Mouse (Mus musculus) mesoderm, embryonic 11.5 days (tissue): ENCODE results near the gene Idh1.
A peak's percentile ranks its signal among the peaks of the same experiment; 100 is the strongest.

Experiments
- DNase-seq: peaks from one replicate; pipeline ENCODE4 v3.0.0-alpha.2; 2012; ENCODE audit warnings: low read depth, low spot score

Gene Idh1

DNA sequence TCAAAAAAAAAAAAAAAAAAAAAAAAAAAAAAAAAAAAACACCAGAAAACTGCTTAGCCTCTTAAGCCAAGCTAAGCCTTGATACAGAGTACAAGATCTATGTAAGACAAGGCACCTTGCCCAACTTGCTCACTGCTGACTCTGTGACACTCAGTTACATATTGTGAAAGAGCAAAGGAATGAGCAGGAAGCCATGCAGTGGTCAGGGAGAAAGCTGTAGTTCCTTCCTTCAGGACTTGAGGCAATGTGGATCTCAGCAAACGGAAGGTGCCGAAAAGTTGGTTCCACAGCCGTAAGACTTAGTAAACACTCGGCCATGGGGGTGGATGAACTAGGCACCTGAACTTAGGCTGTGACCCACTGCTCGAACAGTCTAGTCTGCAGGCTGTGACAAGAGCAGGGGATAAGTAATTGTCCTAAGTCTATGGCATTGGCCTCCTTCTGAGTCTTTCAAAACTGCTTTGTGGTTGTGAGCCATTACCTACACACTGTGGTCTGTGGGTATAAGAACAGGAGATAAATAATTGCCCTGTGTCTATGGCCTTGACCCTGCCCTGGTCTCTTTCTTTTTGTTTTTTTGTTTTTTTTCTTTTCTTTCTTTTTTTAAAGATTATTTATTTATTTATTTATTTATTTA lies 72.6 kb downstream of the Idh1 start:
- no peak for DNase-seq

GRCm38 (mm10) chr1:65112807-65113196 lies 73.5 kb downstream of the Idh1 start:
- DNase-seq = peak; percentile 27

GRCm38 (mm10) chr1:65112031-65112806 lies 74.1 kb downstream of the Idh1 start:
- peak; percentile 93 for DNase-seq

GRCm38 (mm10) chr1:65109756-65110435 lies 76.4 kb downstream of the Idh1 start:
- DNase-seq = no peak

DNA sequence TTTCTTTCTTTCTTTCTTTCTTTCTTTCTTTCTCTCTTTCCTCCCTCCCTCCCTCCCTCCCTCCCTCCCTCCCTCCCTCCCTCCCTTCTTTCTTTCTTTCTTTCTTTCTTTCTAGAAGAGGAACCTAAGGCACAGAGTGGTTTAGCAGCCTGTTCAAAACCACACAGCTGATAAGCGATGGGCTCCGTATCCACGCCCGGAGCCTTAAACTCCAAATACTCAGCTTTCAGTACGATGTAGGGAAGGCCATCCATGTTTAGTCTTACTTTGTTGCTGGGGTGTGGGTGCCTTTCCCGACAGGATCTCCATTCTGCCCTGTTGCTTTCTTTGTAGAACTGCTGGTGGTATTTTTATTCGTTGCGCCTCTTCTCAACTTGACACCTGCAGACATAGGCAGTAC lies 77.1 kb downstream of the Idh1 start:
- no peak for DNase-seq
